Mouse (Mus musculus) layer of hippocampus, postnatal 10 days (tissue): Measurements from ENCODE around the gene Tram1l1. TPM values are rescaled to one million over a fixed set of nuclear protein-coding genes. Genes with fewer than 3 reads are reported as not detected.
A peak's percentile ranks its signal among the peaks of the same experiment; 100 is the strongest.
"Not testable (repeated sequence)": the region's sequence is repeated elsewhere in the genome, so short reads cannot be mapped to it uniquely, and the experiment has no call there.

Experiments
- DNase-seq, 2 experiments: peaks; one replicate each; pipeline ENCODE4 v3.0.0; 2021; ENCODE audit warnings: low spot score in 2 of 2
- long read RNA-seq: library from polyadenylated mRNA; stranded (forward); transcript quantifications from one replicate; pipeline ENCODE4 v2.0.0, GENCODE M21; 2023
- total RNA-seq, 2 experiments: library from RNA; stranded (reverse); gene quantifications; 2 replicates each; pipeline ENCODE4 v1.2.3; 2021

Tram1l1 gene
- 10 to 100 TPM; 17.8 to 19.2 TPM for total RNA-seq
- long read RNA-seq, transcript Tram1l1-201 (1 exons, 3,889 nt) = major isoform, 53 of 53 reads
- long read RNA-seq, partial matches to known transcripts = 0 of 53 reads
- long read RNA-seq, other reads (novel, unspliced or antisense) = 0 of 53 reads

DNA sequence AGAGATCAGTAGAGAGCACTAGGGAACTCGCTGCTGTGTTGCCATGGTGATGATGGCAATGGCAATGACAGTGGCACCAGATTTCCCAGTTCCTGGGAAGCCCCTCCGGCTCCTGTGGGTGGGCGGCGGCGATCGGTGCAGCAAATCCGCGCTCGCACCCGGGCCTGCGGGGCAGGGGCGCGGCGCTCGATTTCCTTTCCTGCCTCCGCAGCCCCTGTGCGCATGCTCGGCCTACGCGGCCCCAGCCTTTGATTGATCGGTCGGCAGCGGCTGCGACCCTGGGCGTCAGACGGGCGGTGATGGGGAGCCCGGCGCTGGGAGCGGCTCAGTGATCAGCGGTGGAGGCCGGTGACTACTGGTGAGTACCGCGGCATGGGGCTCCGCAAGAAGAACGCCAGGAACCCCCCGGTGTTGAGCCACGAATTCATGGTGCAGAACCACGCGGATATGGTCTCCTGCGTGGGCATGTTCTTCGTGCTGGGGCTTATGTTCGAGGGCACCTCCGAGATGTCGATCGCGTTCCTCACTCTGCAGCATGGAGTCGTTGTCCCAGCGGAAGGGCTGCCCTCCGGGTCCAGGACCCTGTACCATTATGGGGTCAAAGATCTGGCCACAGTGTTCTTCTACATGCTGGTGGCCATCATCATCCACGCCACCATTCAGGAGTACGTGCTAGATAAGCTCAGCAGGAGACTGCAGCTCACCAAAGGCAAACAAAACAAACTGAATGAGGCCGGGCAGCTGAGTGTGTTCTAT, at the start of gene Tram1l1:
TSS of gene Tram1l1 (plus strand) at position 35 of the 756 bp plus-strand sequence.
- DNase-seq = peak; percentile 83 to 90

DNA sequence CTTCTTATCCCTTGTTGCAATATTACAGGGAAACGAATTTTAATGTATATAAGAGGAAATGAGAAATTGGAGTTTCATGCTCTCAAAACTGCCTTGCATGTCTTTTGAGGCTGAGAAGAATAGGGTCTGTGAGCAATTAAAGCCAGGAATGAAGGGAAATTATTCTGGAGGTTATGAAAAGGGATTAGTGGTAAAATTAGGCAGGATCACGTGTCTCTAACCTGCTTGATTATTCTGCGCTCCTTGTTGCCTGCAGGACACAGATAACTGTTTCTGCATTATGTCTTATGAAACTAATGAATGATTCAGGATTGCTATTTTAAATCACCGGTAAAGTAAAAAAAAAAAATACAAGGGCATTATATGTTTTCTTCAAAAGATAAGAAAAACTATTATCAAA, 49.4 kb upstream of the Tram1l1 start:
- no peak for DNase-seq

DNA sequence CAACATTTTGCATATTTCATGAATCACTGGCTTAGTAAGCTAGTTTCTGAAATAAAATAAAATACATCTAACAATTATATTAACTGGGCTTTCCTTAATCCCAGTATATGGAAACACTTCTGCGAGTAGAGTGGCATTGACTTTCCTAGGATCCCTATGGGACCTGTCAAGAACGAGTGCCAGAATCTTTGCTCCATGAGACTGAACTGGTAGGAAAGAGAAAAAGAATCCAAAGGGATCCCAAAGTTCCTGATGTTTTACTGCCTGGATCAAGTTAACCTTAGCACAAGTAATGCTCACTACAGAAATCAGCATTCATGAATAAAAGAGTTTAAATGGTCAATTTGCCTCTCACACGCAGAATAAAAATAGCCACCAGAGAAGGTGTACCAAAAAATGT, 49.0 kb upstream of the Tram1l1 start:
- no peak for DNase-seq

DNA sequence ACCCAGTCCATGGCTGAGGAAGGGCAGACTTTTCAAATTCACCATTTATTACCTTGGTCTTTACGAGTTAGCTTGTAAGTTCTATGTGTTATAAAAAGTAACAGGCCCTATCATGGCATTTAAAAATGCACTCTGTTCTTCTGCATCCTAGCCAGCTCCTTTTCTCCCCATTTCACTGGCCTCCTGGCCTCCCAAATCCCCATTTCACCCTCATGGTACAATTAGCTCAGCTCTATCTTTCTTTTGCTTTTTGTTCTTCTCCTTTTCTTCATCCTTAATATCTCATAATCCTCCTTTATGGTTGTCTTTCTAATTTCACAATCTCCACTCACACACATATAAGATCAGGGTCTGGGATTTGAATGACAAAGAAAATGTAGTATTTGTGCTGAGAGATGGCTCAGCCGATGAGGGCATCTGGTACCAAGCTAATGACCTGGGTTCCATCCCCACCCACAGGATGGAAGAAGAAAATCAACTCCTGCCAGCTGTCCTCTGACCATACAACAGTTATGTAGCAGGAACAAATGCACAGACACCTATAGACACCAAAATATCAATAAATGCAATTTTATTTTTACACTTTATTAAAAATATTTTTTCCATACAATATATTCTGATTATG, 48.1 kb upstream of the Tram1l1 start:
- DNase-seq = no peak

DNA sequence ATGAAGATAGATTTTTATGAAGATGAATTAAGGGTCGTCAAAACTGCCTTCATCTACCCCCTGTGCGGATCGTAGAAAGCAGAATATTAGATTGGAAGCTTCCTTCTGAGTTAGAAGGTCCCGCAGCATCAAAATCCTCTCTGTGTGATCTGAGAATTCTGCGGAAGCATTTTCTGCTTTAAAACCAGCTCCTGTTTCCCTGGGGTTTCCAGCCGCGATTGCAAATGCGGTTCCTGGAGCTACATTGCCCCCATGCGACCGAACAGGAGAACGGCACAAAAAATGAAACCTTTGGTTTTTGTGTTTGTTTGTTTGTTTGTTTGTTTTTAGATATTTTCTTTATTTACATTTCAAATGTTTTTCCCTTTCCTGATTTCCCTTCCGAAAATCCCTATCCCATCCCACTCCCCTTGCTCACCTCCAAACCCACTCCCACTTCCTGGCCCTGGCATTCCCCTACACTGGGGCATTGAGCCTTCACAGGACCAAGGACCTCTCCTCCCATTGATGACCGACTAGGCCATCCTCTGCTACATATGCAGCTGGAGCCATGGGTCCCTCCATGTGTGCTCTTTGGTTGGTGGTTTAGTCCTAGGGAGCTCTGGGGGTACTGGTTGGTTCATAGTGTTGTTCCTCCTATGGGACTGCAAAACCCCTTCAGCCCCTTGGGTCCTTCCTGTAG, 45.6 kb upstream of the Tram1l1 start:
- peak; percentile 69 to 71 for DNase-seq

DNA sequence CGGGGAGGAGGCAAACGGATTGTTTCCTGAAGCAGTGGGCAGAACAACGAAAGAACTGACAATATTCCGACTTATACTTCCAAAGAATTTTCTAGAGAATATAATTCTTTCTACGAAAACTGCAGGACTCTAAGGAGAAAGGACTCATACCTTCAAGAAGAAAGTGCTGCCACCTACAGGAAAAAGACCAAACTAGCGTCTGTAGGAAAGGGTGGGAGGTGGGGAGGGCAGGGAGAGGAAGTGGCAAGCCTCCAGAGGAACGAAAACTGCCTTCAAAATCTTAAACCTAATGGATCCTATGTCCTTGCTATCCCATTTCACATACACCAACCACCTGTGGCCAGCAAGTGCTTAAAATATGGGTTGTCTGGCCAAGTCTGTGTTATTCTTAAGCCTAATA, 31.7 kb upstream of the Tram1l1 start:
- not testable (repeated sequence) for DNase-seq

DNA sequence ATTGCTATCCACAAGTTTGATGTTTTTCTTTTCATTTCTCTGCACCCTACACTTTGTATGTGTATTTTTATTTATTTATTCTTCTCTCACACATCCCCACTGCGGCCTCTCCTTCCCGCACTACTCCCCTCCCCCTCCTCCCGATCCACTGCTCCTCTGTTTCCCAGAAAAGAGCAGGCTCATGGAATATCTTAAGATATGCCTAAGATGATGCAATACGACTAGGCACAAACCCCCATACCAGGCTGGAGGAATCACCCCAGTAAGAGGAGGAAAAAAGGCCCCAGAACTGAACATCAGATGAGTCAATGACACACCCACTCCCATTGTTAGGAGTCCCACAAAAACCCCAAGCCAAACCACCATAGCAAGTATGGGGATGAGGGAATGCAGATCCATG, 1.4 kb upstream of the Tram1l1 start:
- no peak for DNase-seq

DNA sequence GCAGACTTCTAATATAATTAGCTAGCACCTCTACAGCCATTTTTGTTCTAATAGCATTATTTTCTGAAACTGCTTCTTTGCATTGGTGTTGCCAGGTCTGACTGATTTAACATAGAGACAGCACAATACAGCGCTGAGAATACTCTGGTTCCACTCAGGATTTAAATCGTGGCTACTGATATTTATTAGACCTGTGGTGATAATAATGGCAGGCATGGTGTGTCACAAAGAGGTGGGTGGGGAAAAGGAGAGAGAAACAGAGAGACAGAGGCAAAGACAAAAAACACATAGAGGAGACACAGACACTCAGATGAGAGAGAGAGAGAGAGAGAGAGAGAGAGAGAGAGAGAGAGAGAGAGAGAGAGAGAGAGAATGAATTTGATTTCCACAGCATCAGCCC, 257 bp upstream of the Tram1l1 start:
- peak in 1 of 2 experiments; percentile 6 for DNase-seq

DNA sequence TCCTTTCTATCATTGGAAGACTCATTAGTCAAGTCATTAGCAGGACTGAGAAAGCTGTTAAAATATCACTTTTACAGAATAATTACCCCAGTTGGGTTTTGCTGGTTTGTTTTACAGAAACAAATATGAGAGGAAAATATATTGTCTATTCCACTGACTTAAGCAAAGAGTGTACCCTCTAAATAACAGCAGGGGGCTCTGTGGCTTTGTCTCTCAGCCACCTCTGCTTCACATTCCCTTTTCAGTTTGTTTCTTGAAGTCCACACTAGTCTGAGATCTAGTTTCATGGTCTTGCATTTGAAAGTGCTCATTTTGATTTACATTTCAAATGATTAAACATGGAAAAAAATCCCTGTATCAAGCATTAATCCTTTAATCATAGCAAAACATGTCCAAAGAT, 25.8 kb downstream of the Tram1l1 start:
- DNase-seq = no peak

DNA sequence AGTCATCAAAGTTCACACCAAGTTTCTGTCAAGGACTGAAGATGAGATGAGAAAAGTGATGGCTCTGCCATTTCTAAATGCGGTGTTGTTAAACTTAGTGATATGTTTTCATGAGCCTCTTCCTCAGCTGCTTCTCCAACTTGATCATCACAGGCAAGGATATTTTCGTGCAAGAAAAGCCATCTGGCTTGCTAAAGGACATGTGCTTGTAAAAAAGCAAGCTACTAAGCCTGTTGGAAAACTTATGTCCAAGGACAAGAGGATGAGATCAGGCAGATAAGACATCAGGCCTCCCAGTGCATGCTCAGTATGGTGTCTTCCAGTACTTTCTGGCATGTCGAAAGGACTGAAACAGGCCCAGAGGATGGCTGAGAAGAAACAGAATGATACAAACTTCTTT, 36.9 kb downstream of the Tram1l1 start:
- no peak for DNase-seq

DNA sequence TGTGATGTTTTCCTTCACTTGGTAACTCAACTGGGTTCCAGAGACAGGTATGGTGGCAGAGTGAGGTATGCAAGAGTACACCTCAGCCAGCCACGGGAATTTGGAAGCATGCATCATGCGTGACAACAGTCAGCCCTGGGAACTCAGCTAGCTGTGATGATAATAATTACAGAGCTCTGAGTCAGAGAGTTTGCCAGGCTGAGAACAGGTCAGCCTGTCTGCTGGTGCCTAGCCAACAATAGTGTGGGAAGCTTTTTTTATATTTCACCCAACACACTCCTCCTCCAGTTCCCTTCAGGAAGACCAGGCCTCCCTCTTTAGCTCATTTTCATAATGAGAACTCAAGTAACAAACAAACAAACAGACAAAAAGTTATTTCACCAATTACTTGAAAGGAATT, 51.4 kb downstream of the Tram1l1 start:
- DNase-seq = no peak

Other genes starting within 250 kb of the Tram1l1 start
- gene 1700006A11Rik, start 105.2 kb downstream of the Tram1l1 start, total RNA-seq = not detected